Mouse (Mus musculus) adrenal gland, postnatal 10 days (tissue): ENCODE results near the gene Zswim4. TPM values are rescaled to one million over a fixed set of nuclear protein-coding genes. Genes with fewer than 3 reads are reported as not detected.
A peak's percentile ranks its signal among the peaks of the same experiment; 100 is the strongest.

ENCODE experiments used
- DNase-seq: peaks from one replicate; pipeline ENCODE4 v3.0.0; 2021; ENCODE audit warnings: mixed read lengths
- total RNA-seq, 2 experiments: library from RNA; stranded (reverse); gene quantifications; 2 replicates each; pipeline ENCODE4 v1.2.3; 2021

The Zswim4 gene
- total RNA-seq, 2 experiments from 2014 or later = 22.7 to 26.3 TPM

DNA sequence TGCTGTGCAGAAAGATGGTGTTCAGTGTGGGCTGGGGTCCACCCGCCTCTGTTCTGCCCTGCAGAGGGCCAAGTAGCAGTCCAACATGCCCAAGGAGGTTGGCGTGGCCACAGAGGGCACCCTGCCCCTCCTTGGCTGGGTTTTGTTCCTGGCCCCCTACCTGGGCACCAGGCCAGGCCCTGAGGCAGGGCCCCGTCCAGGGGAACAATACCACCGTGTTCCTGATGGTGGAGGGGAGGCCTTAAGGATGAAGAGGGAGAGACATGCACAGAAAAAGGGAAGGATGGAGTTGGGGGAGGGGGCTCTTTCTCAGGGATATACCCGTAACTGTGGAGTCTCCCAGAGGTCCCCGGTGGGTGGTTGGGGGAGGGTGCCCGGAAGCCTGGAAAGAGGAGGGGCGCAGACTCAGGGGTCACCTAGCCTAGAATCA, 36.7 kb downstream of the Zswim4 start:
- DNase-seq = peak; percentile 29

DNA sequence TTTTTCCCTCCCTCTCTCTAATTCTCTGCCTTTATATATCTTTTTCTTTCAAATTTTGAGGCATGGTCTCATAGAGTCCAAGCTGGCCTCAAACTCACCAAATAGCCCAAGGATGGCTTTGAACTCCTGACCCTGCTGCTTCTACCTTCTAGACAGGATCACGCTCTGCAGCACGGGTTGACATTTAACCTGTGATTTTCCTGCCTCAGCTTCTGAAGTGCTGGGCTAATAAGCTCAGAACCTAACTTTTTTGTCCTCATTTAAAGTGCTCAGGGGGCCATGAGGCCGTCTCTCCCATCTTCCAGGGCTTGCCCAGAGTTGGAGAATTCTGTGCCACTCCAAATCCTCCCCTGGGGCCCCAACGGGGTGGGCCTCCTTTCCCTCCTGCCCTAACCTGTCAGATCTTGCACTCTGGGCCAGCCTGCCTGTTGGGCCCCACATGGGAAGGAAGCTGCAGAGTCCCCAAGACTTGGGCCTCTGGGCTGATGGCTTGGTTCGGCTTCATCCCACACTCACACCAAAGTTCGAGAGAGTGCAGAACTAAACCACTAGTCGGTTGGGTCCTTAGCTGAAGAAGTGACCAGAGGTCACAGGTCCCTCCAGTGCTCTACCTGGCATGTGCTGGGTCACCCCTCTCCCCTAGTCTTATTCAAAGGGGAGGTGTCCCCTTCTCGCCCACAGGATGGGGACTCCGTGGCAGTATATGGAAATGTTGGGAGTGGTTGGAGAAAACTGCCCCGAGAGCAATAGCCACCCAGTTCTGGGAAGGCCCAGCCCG, 37.3 kb downstream of the Zswim4 start:
- no peak for DNase-seq

DNA sequence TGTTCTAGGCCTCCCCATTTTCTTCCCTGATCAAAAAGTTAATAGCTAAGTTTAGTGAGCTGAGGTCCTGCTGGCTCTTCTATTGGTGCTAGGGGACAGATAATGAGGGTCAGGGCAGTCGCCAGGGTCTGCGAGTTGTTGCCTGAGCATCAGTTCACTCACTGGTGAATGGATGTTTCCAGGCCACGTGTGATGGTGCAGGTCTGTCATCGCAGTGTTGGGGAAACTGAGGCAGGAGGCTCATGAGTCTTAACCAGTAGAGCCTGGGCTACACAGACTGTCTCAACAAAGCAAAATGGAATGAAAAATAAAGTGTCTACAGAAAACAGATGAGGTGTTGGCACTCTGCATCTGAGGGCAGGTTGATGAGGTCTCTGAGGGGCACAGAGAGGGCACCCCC, 38.0 kb downstream of the Zswim4 start:
- DNase-seq = no peak

DNA sequence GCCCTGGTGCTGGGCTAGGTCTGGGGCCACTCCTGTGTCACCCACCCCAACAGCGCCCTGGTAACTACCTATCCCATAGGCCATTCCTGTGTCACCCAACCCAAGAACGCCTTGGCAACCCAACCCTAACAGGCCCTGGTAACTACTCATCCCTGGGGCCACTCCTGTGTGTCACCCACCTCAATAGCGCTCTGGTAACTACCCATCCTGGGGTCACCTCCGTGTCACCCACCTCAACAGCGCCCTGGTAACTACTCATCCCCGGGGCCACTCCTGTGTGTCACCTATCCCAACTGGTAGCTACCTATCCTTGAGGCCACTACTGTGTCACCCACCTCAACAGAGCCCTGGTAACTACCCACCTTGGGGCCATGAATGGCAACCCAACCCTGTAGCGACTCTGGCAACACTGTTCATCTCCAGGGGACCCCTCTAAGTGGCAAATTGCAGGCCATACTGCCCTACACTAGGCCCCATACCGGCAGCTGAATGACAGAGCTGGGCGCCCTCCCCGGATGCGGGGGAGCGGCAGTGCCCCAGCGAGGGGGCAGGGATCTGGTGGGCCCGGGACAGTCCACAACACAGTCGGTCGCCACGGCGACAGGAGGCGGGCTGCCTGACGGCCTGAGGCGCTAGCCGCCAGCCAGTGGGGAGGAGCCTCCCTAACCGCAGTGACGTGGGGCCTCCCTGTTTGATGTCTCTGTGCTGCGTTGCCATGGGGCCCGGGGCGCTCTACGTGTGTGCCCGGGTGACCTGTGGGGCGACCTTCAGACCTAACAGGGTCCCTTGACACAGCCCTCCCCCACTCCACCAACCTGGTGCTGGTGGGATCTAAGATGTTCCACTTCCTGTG, 38.7 kb downstream of the Zswim4 start:
- DNase-seq = peak; percentile 92

DNA sequence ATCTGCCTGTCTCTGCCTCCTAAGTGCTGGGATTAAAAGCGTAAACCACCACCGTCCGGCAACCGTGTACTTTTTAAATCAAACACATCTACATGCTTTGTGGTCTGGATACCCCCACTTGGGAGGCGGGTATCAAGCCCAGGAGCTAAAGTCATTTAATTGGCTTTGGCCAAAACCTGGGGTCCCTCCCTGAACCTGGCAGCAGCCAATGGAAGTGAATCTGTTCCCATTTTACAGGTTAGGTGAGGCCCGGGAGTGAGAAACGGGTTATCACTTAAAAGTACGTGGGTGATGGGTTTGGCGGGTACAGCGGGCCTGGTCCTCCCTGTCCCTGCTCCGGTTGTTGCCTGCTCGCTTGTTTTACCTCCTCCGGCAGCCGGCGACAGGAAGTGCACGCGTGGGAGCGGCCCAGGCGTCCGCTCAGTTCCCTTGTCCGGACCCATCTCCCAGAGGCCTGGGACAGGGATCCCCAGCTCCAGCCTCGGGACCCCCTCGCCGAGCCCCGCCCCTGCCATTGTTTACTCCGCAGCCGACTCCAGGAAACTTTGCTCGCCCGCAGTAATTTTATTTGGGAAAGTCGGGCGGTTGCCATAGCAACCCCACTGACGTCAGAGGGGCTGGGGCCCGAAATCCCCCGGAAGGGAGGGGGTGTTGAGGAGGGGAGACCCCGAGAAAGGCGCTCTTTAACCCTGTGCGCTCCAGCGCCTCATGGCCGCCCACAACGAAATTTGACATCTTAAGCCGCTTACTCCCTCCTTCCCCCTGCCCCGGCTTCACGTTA, 39.5 kb downstream of the Zswim4 start:
- peak; percentile 88 for DNase-seq

DNA sequence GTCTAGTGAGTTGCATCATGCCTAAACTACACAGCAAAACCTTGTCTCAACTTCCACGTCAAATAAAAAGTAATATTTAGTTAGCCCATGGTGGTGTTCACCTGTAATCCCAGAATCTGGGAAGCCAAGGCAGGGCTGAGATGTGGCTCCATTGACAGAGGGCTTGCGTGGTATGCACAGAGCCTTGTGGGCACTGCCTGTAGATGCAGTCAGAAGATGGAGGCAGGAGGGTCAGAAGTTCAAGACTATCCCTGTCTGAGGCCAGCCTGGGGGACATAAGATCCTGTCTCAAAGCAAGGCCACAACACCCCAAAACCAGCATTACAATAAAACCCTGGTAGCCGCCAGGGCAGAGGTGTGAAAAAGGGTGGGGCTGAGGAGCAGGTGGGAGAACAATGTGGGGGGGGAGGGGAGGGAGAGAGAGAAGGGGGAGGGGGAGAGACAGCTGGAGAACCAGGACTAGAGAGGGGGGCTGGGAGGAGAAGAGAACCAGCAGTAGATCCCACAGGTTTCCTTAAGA, 42.6 kb downstream of the Zswim4 start:
- no peak for DNase-seq

DNA sequence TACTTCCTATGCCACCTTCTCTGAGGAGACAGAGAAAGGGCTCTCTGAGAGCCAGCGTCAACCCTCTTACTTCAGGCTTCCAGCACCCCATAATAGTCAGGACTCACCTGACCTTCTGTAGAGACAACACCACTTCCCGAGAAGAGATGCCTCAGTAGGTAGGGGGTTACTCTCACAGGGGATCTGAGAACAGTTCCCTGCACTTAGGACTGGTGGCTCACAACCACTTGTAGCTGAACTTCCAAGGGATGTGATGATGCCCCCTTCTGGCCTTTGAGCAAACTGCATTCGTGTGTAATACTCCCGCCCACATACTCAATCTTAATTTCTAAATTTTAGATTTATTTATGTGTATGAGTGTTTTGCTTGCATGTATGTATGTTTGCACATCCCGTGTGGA, 43.3 kb downstream of the Zswim4 start:
- DNase-seq = no peak

DNA sequence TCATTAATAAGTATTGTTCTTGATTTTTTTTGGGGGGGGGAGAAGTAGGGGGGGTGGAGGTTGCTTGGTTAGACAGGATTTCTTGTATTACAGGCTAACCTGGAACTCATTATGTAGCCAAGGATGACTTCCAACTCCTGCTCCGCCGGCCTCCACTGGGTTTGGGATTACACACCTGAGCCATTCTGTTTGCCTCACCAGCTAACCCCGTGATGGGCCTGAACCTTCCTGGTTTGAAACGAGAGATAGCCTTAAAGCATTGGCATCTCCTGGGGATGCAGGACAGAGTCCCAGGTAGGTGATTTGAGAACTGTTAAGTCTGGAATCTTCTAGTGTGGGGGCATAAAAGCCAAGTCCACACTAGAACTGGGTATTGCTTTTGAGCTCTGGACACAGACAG, 43.7 kb downstream of the Zswim4 start:
- DNase-seq = no peak

DNA sequence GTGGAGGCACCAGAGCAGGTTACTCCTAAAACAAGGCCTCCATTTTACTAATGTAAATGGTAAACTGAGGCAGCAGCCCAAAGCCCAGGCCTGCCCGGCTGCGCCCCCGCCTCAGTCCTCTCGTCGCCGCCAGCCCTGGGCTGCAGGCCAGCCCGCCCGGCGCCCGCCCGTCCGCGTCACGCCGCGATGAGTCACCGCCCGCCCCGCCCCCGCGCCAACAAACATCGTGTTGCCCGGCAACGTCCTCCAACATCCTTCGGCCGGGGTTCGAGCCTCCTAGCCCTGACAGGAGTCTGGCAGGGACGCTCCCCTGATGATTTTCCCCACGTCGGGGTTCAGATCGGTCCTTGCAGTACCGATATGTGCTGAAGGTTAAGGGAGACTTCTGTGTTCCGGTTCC, 44.3 kb downstream of the Zswim4 start:
- DNase-seq = peak; percentile 93

DNA sequence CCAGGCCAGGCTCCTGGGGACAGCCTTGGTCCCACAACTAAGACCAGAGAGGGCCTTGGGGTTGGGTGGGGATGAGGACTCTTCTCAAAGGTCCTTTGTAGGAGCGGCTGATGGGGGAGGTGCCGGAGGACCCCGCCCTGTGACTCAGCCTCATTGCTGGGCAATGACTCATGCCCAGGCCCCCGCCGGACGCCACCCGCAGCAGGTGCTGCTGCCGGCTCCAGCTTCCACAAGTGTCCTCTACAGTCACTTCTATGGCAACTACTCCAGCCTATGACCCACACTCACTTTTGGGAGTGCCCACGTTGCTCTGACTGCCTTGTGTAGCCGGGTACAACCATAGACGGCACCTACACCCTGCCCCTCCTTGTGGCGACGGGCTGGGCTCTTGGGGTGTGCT, 44.8 kb downstream of the Zswim4 start:
- DNase-seq = peak; percentile 83

DNA sequence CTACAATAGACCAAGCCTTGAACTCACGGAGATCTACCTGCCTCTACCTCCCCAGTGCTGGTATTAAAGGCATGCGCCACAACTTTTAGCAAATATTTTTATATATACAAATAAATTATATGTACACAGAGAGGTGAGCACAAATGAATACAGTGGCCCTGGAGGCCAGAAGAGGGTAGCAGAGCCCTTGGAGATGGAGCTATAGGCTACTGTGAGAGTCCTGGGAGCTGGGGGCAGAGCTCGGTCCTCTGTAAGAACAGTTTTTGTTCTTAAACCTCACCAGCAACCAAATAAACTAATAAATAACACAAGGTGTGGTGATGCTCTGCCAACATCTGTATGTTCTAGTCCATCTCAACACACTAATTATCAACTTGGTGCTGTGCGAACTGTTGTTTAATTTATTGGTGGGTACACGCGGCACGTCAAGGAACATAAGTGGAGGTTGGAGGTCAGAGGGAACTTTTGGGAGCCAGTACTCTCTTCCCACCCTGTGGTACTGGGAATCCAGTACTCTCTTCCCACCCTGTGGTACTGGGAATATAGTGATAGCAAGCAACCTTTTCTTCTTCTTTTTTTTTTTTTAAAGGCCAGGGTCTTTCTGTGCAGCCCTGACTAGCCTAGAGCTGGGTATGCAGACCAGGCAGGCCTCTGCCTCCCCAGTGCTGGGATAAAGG, 46.5 kb downstream of the Zswim4 start:
- DNase-seq = no peak

DNA sequence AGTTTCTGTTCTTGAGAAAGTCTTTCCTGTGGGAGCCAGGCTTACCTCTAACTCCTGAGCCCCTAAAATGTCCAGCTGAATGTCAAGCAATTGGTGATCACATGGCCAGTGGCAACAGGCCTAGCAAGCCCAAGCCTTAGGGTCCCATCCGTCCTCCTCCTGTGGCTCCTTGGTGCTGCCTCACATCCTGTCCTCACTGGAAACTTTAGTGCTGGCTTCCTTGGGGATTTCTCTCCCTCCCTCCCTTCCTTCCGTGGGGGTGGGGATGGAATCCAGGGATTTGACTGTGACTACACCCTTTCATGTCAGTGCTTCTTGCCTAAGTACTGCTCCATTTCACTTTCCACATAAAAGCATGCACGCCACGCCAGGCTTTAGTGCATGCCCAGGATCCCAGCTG, 47.3 kb downstream of the Zswim4 start:
- peak; percentile 59 for DNase-seq

DNA sequence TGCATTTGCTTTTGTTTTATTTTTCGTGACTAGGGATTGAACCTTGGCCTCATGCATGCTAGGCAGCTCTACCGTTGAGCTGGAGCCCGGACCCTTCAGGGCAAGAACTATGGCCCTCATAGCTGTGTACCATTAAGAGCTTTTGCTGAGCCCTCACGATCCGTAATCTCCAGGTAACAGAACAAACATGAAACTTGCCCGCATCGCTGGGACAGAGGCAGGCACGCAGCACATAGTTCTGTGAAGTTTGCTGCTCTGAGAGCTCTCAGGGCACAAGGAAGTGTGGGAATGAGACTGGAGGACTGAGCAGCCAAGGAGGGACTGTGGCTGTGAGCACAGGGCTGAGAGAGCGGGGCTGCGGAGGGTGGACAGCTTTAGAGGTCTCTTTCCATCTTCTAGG, 48.2 kb downstream of the Zswim4 start:
- DNase-seq = no peak

DNA sequence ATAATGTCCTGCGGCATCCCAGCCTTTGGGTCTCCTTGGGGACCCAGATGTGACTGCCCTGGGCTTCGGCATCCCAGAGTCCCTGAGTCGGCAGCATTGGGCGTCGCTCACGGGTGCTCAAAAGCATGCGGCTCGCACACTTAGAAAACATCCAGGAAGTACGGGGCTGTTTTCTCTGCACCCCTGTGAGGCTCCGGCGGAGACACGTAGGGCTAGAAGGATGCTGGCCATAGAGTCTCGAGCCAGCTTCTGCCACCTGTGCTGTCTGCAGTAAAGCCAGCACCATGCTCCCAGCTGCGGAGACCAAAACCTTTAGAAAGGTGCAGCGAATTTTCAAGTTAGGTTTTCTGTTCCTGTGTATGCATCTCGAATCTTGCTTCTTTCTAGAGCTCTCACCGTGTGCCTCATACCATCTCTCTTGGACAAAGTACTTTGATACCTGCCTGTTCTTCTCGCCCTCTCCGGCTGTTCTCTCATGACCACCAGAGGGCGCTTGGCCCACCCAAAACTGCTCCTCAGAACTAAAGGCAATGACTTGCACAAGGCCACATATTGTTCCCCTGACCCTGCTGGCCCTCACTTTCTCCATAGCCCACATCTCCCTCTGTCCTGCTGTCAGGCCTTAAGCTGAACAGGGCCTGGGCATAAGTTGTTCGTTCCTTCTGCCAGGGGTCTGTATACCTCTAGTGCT, 49.6 kb downstream of the Zswim4 start:
- DNase-seq = peak; percentile 72

DNA sequence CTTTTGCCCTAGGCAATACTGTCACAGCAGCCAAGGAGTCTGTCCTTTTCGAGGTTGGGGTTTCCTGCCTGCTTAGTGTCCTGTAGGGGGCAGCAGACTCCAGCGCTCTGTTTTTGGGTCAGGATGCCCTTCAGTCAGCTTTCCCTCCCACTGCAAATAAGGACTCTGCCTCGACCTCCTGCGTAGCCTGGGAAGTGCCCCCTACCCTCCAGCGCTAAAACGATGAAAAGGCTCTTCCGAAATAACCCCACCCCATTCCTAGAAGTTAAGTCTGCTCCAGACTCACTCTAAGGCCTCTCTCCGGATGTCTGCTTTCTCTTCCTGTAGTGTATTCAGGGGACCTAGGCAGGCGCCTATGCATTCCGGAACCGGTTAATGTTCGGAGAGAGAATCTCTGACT, 50.3 kb downstream of the Zswim4 start:
- peak; percentile 82 for DNase-seq

DNA sequence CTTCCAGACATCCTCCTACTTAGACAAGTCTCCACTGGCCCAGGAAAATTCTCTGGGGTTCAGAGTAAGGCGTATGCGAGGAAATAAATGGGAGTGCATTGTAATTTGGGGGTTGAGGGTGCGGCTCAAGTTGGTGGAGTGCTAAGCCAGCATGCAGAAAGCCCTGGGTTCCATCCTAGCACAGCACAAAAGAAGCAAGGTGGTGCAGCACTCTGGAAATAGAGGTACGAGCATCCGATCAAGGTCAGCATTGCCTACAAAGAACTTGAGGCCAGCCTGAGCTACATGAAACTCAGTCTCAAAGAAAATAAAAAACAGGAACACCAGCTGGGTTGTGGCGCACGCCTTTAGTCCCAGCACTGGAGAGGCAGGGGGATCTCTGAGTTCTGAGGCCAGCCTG, 51.7 kb downstream of the Zswim4 start, which contains the start of gene Nanos3:
Nanos3 (minus strand) TSS at position 101 of the 400 bp plus-strand sequence.
- DNase-seq = no peak

DNA sequence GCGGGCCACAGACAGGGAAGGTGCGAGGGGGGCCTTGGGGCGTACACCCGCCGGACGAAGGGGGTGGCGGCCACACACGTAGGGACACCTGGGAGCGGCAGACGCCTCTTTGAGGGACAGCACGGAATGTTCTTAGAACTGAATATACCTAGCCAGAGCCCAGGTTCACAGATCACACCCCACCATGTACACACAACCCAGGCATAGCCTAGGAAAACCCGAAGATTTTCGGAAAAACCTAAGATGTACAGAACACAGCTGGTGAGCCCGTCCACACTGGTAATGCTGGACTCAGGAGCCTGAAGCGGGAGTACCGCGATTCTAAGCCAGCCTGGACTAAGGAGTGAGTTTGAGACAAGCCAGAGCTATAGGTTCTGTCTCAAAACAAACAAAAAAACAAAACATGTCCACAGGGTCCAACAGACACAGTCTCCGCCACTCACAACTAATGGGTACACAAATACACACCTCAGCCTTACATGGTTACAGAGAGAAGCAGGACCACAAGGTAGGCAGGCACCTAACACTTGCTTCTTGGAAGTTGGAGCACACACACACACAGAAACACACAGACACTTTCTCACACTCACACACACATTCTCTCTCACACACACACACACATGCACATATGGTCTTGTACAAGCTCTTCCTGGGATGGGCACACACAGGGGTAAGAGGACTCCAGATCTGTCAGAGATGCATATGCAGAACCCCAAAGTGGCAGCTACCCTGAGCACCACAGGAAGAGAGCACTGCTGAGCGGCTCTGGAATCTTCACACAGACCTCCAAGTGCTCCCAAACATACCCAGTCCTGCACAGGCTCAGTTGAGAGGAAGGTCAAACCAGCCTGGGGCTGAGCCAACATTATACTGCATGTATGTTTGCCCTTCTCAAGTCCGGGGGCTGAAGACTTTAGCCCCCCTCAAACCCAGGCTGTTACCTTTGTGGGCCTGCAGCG, 52.5 kb downstream of the Zswim4 start:
- DNase-seq = no peak

DNA sequence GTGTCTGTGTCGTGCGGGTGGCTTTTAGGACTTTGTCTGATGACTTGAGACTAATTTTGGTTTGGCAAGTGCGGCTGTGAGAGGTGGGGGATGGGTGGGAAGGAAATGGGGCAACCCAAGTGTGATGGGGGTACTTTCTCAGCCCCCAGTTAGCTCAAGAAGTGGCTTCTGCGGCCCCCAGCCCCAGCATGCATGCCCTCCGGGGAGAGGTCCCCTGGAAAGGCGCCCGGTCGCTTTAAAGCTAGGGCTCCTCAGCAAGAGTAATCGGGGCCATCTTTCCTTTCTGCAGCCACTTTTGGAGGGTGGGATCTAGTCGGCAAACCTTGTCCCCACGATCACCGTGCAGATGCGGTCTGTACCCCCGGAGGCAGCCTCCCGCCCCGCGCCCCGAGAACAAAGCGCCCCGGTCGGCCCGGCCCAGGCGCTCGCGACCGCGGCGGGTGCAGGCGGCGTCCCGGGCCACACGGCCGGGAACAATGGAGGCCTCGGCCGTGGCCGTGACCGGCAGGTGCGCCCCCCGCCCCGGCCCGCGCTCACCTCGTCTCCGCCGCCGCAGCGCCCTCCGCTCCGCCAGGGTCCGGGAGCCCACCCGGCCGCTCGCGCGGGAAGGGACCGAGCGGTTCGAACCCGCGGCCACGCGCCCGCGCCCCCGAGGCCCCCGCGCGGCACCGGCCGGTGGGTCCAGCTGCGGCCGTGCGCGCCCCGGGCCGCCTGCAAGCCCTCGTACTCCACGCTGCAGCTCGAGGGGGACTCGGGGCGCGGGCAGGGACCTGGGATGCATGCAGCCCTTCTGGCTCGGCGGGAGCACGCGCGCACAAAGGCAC, 53.4 kb downstream of the Zswim4 start:
- DNase-seq = peak; percentile 51

DNA sequence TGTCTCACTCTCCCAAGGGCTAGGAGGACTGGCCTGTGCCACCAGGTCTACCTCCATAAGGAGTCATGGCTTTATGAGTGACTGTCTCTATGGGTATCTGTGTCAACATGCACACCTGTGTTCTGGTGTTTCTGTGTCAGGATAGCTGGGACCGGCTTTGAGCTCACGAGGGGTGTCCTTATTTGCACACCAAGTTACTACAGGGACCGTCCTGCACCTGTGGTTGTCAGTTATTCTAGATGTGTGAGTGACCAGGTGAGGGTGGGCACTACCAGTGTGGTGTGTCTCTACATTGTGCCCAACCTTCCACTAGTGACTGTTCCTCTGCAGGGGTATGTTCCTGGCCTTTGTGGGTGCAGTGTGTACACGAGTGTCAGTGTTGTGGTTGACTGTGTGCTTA, 54.0 kb downstream of the Zswim4 start:
- no peak for DNase-seq
